In genomic region chr8:8826801-8827200, GRCm38 (mm10) we compare ENCODE assay signal across 16 mouse cellular contexts.
DNase-seq lines count a peak whose midpoint lies in the region; ATAC-seq and TF ChIP-seq lines count a peak whose summit lies in the region.
"Had no signal": no experiment of that assay in that cellular context is flagged by ENCODE, and none has a peak within 500 bp of the region (broad histone marks: within the 10 kb centered on the region; RNA-seq: fewer than 3 reads in every experiment).

No protein-coding gene starts in this region.

- H3K4me1 ChIP-seq in embryonic facial prominence, embryonic 14.5 days (ENCODE audit: control insufficient read depth, insufficient read depth, low read length) = 0 out of 2 replicates have a peak, but pooled peaks cover 7% of the 10 kb centered on the region
- H3K4me1 ChIP-seq in embryonic facial prominence, embryonic 10.5 days = peaks cover 11% of the 10 kb centered on the region
- H3K4me1 ChIP-seq in midbrain, postnatal 0 days (ENCODE audit: insufficient read depth, low read length) = no peaks in the 10 kb centered on the region
- H3K4me1 ChIP-seq: hindbrain, embryonic 12.5 days; midbrain, embryonic 12.5 days had no signal

- peak; percentile 69 for DNase-seq in embryonic facial prominence, embryonic 14.5 days (ENCODE audit: low spot score)
- DNase-seq in embryonic facial prominence, embryonic 10.5 days (ENCODE audit: low spot score) = no peak
- DNase-seq in ovary, adult 18-20 months (ENCODE audit: low spot score) = peak; percentile 2
- DNase-seq in ovary, postnatal 36 days (ENCODE audit: low spot score) = no peak
- DNase-seq in heart, postnatal 36 days = peak; percentile 27 to 36
- peak; percentile 14 for DNase-seq in midbrain, postnatal 0 days (ENCODE audit: low spot score)
- no peak for DNase-seq in thymus, adult 18-20 months
- DNase-seq in right cerebral cortex, postnatal 25 days = no peak
- DNase-seq: cerebellum, adult 11-12 months; kidney, postnatal 10 days; right cerebral cortex, postnatal 14 days had no signal

- no peak overlapping the region for H3K9ac ChIP-seq in embryonic facial prominence, embryonic 14.5 days (ENCODE audit: low read depth, low read length)
- no peak overlapping the region for H3K9ac ChIP-seq in midbrain, postnatal 0 days (replicated peaks; ENCODE audit: low read length, poor library complexity, severe bottlenecking)
- H3K9ac ChIP-seq: hindbrain, embryonic 12.5 days; midbrain, embryonic 12.5 days; neural tube, embryonic 15.5 days had no signal

- no peak overlapping the region for H3K4me2 ChIP-seq in embryonic facial prominence, embryonic 14.5 days (ENCODE audit: low read depth, low read length)
- H3K4me2 ChIP-seq in midbrain, postnatal 0 days (ENCODE audit: low read depth, low read length, poor library complexity, severe bottlenecking) = no peak overlapping the region
- H3K4me2 ChIP-seq: hindbrain, embryonic 12.5 days; liver, embryonic 11.5 days; midbrain, embryonic 12.5 days; neural tube, embryonic 15.5 days had no signal

- H3K27ac ChIP-seq in embryonic facial prominence, embryonic 14.5 days (replicated peaks; ENCODE audit: low read depth, low read length) = no peak overlapping the region
- no peak overlapping the region for H3K27ac ChIP-seq in embryonic facial prominence, embryonic 10.5 days (replicated peaks)
- H3K27ac ChIP-seq in midbrain, postnatal 0 days (ENCODE audit: low read depth, low read length) = no peak overlapping the region
- H3K27ac ChIP-seq: hindbrain, embryonic 12.5 days; midbrain, embryonic 12.5 days; neural tube, embryonic 15.5 days had no signal

- 64% methylated on average over 9 of the region's 9 CpGs for WGBS in embryonic facial prominence, embryonic 14.5 days
- 84% methylated on average over 9 of the region's 9 CpGs for WGBS in embryonic facial prominence, embryonic 10.5 days
- 64% methylated on average over 9 of the region's 9 CpGs for WGBS in midbrain, postnatal 0 days

- no peak overlapping the region for H3K4me3 ChIP-seq in embryonic facial prominence, embryonic 14.5 days (ENCODE audit: low read depth, low read length)
- no peak overlapping the region for H3K4me3 ChIP-seq in embryonic facial prominence, embryonic 10.5 days
- H3K4me3 ChIP-seq in midbrain, postnatal 0 days (ENCODE audit: low read depth, low read length) = no peak overlapping the region
- H3K4me3 ChIP-seq: hindbrain, embryonic 12.5 days; midbrain, embryonic 12.5 days; neural tube, embryonic 15.5 days had no signal

- intact Hi-C loops in heart, postnatal 36 days (cut with DNase I) = no loop called here

- TF ChIP-seq CTCF in midbrain, postnatal 0 days (IDR thresholded peaks at IDR 0.05) = no peak

- H3K27me3 ChIP-seq in embryonic facial prominence, embryonic 14.5 days (replicated peaks; ENCODE audit: control insufficient read depth, insufficient read depth, low read length) = no peaks in the 10 kb centered on the region
- H3K27me3 ChIP-seq in embryonic facial prominence, embryonic 10.5 days (replicated peaks; ENCODE audit: low read depth, poor library complexity, severe bottlenecking) = no peaks in the 10 kb centered on the region
- no peaks in the 10 kb centered on the region for H3K27me3 ChIP-seq in midbrain, postnatal 0 days (ENCODE audit: insufficient read depth, low read length)
- H3K27me3 ChIP-seq: hindbrain, embryonic 12.5 days; midbrain, embryonic 12.5 days; neural tube, embryonic 15.5 days had no signal

- no peaks in the 10 kb centered on the region for H3K9me3 ChIP-seq in embryonic facial prominence, embryonic 14.5 days (ENCODE audit: control insufficient read depth, low read length)
- H3K9me3 ChIP-seq in embryonic facial prominence, embryonic 10.5 days = no peaks in the 10 kb centered on the region
- no peaks in the 10 kb centered on the region for H3K9me3 ChIP-seq in midbrain, postnatal 0 days (ENCODE audit: low read length)
- H3K9me3 ChIP-seq: G1E; hindbrain, embryonic 12.5 days; midbrain, embryonic 12.5 days; neural tube, embryonic 15.5 days had no signal

- peak; percentile 89 for ATAC-seq in embryonic facial prominence, embryonic 14.5 days (ENCODE audit: low read depth)
- ATAC-seq in midbrain, postnatal 0 days (ENCODE audit: low FRiP score) = no peak

- no peaks in the 10 kb centered on the region for H3K36me3 ChIP-seq in embryonic facial prominence, embryonic 14.5 days (ENCODE audit: control insufficient read depth, insufficient read depth, low read length)
- H3K36me3 ChIP-seq in embryonic facial prominence, embryonic 10.5 days (replicated peaks) = no peaks in the 10 kb centered on the region
- H3K36me3 ChIP-seq in midbrain, postnatal 0 days (ENCODE audit: insufficient read depth, low read length) = no peaks in the 10 kb centered on the region
- H3K36me3 ChIP-seq: G1E; hindbrain, embryonic 12.5 days; midbrain, embryonic 12.5 days; neural tube, embryonic 15.5 days had no signal

Comparison
In these comparisons a context has a peak if more than half of its experiments do, and no peak if none do; other contexts are left out.
1. DNase-seq: peak in embryonic facial prominence, embryonic 14.5 days (single experiment), ovary, adult 18-20 months (single experiment), heart, postnatal 36 days (2 of 2) and midbrain, postnatal 0 days (single experiment); none in embryonic facial prominence, embryonic 10.5 days (single experiment), ovary, postnatal 36 days (single experiment), thymus, adult 18-20 months (0 of 2) and right cerebral cortex, postnatal 25 days (single experiment).